Mouse (Mus musculus) telencephalon, adult 2 months (tissue): Measurements from ENCODE around the gene Tmem181a.
A peak's percentile ranks its signal among the peaks of the same experiment; 100 is the strongest.
"Not testable (repeated sequence)": the region's sequence is repeated elsewhere in the genome, so short reads cannot be mapped to it uniquely, and the experiment has no call there.

ENCODE experiments used
- DNase-seq: peaks from one replicate; pipeline ENCODE4 v3.0.0-alpha.2; 2011; ENCODE audit warnings: low read depth, low spot score

The Tmem181a gene

DNA sequence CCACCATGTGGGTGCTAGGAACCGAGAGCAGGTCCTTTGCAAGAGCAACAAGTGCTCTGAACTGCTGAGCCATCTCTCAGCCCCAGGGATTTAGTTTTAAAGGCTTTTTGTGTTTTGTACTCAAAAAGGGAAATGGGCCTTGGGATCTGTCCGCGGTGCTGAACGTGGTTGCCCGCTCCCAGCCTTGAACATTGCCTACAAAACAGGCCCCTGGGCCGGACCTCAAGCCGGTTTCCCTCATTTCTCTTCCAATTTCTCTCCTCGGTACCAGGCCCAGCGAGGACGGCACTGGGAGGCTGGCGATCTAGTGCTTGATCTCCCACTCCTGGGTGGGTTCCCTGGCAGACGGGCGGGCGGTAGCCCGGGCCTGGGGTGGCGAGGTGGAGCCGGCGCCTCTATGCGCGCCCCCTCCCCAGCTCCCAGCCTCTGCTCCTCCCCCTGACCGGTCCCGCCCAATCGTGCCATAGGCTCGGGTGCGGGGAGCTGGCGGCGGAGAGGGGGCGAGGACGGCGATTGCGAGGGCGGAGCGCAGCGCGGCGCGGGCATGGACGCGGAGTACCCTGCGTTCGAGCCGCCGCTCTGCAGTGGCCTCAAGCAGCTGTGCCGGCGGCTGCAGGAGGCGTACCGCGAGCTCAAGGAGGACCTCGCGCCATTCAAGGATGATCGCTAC, at the start of gene Tmem181a:
Tmem181a (plus strand) TSS at position 461 of the 670 bp plus-strand sequence.
- DNase-seq, result not testable (repeated sequence)

DNA sequence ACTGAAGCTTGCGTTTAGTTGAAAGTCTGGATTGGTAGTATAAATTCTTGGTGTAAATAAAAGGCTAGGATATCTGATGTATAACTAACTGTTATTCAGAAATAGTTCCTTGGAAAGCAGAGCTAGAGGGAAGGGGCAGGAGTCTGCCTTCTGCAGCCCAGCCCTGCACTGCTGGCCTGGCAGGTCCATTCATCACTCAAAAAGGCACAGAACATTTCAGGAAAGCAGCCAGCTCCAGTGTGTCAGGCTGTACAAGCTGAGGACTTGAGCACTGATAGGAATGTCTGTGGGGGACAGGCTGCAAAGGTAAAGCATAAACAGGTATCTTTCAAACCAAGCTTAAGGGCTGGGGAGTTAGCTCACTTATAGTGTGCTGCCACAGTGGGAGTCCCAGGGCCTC, 44.9 kb upstream of the Tmem181a start:
- no peak for DNase-seq

DNA sequence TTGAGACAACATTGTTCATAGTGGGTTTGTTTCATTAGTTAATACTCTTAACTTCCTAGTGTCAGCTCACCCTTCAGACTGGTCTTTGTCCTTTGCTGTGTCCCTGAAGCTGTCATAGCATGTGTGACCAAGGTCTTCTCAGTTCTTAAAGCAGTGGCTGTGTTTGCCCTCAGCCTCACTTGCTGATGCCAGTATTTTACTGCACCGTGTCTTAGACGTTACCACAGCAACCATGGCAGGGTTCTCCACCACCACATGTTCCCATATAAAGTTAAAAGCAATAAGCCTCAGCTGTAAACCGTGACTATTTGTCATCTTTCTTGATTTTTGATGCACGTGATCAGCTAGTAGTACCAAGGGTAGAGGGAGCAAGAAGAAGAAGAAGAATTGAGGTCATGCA, 41.0 kb upstream of the Tmem181a start:
- peak; percentile 12 for DNase-seq

DNA sequence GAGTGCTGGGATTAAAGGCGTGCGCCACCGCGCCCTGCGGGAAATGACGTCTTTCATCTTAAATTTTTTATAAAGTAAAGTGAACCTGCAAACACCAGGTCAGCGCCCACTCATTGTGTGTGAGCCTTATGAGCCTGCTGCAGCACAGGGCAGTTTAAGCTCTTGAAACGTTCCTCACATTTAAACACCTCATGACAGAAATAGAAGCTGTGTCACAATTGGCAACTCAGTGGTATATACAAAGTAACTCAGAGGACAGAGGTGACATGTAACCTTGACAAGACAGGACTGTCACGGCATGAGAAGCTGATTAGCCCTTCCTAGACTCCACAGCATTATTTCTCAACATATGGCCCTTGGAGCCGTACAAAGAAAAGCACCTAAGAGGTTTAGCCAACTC, 40.1 kb upstream of the Tmem181a start:
- no peak for DNase-seq

DNA sequence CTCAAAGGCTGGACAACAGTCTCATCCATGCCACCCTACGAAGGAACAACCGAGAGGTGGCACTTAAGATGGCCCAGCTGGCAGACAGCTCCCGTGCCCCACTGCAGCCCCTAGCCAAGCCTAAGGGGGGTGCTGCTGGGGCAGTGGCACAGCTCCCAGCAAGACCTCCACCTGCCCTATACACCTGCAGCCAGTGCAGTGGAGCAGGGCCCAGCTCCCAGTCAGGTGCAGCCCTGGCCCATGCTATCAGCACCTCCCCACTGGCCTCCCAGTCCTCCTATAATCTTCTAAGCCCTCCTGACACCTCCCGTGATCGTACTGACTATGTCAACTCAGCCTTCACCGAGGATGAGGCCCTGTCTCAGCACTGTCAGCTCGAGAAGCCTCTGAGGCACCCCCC, 24.0 kb upstream of the Tmem181a start:
- DNase-seq, result not testable (repeated sequence)

DNA sequence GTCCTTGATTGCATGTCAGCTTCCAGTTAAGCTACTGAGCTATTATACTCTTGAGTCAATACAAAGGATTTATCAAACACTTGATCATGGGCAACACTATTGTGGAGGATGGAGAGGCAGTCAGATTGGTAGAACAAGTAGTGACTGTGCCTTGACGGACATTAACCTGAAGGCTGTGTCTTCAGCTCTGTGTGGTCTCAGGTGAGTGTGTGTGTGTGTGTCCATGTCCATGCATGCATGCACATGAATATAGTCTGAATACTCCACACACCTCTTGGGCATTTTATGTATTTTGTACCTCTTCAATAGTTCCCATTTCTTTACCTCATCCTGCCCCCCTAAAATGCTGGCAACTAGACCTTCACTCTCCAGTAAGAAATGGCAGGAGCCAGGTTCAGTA, 5.4 kb upstream of the Tmem181a start:
- DNase-seq, result not testable (repeated sequence)

DNA sequence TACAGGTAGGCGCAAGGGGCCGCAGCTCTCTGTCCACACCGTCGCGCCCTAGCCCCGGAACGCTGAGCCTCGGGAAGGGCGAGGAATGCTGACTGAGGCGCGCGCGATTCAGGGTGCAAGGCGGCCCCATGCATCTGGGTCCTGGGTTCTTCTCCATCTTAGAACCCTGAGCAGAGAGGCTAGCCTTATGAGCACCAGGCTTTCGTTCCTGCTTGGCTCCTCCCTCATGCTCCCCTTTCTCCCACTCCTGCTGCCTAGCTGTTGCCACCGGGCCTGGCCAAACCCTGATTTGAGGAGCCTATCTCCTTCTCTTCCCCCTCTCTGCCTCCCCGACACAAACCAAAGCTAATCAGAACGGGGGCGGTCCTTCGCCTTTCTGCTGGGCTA, 403 bp downstream of the Tmem181a start:
- not testable (repeated sequence) for DNase-seq

DNA sequence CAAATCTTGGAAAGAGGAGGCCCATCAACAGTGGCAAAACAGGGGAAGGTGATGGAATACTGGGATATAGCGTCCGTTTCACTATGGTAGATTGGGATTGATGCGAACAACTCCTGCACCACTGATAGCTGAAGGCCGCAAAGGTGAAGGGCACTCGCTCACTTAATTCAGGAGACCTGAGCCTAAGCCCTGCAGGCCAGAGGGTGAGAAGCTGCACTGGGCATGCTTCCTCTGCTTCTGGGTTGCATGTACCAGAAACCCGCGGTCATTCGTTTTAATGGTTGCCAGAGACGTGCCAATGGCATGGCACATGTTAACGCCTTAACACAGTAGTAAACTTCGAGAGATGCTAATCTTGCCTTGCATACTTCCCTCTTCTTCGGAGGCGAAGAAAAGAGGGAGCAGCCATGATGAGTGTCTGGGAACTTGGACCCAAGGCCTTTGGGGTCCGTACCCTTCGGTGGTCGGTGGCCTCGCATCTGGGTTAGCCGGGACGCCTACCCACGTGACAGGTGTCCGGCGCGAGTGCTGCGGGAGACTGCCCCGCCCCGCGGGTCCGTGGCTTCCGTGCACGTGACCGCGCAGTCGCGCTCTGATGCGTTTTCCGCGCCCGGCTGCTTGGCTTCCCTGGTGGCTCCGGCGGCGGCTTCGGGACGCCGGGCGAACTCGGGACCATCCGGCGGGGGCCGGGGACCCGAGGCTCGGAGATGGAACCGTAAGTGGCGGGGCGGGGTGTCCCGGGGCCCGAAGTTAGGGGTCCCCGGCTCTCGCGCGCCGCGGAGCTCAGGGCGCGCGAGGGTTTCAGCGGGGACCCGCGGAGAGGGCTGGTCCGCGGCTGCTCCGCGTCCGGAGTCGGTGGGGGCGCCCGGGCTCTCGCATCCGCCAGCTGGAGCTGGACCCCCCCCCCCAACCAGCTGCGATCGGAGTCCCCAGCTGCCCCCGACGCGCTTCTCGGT, 13.5 kb downstream of the Tmem181a start:
- not testable (repeated sequence) for DNase-seq

DNA sequence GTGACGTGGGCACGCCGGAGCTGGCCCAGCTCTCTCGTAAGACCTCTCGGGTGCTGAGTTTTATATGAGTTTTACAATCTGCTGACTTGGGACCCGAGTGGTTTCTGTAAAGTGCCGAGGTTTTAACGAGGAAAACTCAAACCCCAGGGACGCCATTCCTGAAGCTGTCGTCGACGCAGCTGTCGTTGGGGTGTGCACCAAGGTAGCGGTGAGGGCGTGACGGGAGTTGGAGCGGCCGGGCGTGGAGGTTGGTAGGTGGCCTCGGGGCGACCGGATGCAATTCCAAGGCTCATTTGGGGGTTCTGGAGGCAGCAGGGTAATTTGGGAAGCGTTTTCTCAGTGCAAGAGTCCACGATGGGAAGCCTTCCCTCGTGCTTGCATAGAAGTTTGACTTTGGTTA, 14.2 kb downstream of the Tmem181a start:
- DNase-seq, result not testable (repeated sequence)

DNA sequence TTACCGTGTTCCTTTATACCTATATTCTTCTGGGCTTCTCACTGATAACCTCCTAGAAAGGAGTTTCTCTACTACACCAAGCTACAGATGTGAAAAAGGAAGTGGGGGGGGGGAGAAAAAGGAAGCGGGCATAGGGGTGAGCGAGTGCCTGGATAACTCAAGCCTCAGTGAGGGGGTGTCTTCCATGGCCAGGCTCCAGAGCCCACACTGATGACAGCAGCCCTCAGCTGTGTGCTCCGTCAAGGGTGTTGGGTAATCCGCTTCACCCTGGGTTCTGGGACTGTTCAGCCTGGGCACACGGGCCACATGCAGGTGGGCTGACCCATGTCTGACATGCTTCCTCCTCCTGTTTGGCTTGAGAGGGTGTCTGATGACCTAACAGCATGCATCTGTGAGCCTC, 15.3 kb downstream of the Tmem181a start:
- DNase-seq, result not testable (repeated sequence)

DNA sequence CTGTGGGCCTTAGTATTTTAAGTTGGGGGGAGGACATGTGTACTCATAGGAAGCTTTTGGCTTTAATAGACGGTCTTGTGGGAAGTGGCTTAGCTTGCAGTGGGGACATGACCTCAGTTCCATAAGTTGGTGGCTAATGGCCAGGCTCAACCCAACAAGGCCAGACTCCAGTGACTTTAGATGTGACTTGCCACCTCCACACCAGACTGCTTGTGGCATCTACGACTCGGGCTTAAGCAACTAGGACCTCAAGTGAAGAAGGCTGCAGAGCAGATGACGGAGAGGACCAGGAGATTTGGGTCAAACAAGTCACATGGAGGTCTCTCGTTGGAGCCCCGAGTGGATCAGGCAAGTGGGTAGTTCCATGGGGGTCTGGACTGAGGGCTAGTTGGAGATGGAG, 18.0 kb downstream of the Tmem181a start:
- not testable (repeated sequence) for DNase-seq

DNA sequence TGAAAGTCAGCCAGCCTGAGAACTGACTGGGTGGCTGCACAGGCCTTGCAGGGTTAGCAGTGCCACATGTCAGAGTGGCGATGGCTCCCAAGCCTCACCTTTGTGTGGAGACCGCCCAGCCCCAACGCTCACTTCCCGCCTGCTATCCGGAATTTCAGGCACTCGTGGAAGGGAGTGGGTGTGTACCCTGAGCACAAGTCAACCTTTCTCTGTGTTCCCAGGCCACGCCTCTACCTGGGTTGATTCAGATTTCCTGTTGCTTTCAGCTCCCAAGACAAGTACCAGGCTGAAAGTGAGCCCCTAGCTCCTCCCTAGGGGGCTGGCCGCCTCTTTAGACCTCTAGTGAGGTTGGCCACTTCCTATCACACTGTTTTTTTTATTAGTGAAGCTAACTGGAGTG, 22.5 kb downstream of the Tmem181a start:
- not testable (repeated sequence) for DNase-seq

DNA sequence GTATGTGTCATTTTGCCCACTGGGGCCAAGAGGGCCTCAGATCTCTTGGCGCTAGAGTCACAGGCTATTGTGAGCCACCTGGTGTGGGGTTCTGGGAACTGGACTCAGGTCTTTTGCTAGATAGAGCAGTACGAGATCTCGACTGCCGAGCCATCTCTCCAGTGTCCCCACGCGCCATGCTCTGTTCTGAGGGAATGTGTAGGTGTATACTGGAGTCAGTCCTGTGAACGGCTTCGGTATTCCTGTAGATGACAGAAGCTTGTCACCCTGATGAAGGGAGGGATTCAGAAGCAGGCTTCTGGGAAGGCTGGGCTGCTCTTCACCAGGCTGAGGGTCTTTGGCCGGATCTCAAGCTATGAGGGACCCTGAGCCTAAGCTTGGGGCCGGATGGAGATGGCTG, 23.1 kb downstream of the Tmem181a start:
- DNase-seq, result not testable (repeated sequence)

DNA sequence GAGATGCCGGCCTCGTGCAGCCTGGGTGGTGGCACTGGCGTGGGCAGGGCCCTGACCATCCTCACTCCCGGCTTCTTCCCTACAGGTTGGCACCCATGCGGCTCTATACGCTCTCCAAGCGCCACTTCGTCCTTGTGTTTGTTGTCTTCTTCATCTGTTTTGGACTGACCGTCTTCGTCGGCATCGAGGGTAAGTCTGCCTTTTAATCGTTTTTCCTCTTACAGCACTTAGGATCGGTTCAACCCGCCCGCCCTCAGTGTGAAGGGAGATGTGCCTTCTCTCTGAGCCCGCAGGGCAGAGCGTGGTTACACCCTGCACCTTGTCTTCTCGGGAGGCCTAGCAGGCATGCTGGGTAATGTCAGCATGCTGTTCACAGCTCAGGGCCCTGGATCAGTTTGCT, 23.9 kb downstream of the Tmem181a start:
- DNase-seq, result not testable (repeated sequence)

DNA sequence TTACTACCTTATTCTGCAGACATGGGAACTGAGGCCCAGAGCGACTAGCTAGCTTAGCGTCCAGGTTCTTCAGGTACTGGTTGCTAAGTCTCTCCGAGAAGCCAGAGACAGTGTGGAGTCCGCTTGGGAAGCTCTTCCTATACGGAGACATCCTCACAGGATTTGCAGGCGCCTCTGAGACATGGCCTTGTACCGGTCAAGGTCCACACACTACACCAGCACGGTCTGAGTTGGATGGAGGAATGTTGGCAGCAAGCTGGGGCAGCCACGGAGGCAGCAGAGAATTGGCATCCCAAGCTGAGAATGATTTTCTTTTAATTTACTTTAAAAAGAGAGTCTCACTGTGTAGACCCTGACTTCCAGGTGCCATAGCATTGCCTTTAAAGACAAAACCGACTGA, 26.5 kb downstream of the Tmem181a start:
- not testable (repeated sequence) for DNase-seq

DNA sequence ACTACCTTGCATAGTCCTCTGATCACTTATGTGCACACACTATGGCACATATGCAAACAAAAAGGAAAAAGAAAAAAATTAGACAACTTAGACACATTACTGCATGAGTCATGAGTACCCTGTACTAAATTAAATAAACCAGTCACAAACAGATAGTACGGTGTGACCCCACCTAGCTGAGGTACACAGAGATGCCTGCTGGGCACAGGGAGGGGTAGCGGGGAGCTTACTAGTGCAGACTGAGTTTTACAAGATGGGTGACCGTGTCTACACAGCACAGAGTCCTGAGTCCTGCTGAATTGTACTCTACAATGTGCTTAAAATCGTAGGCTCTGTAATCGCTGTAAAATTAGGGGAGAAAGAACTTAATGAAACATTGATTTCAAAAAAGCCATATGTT, 29.5 kb downstream of the Tmem181a start:
- DNase-seq, result not testable (repeated sequence)

DNA sequence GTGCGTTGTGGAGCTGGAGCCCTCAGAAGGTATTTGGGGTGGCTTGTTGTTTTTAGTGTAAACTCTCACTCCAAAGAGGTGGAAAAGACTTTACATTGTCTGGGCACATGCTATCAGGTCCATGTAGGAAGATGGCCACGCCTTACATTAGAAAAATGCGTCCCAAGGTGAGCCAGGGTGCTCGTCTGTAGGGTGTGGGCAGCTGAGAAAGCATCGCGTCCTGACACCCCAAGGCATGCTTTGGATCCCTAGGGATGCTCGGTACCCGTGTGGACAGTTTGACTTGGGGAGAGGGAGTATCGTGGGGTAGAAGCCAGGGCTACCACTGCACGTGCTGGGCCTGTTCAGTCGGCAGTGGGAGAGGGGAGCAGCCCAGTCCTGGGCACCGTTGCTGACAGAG, 32.4 kb downstream of the Tmem181a start:
- not testable (repeated sequence) for DNase-seq

DNA sequence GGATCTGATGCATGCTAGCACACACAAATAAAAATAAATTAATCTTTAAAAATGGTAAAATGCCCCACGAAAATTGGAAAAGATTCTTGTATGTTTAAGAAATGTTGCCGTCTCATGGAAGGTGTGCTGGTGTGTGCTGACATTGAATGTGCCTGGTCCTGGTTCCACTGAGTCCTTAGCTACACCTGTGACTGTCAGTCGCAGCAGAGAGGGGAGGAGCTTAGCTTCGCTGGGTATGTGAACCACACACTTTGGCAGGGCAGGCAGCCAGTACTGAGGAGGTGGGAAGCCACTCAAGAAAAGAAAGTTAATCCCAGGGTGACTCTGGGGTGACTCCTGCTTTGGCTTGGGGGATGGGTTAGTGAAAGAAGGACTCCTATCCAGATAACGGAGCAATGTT, 37.2 kb downstream of the Tmem181a start:
- DNase-seq, result not testable (repeated sequence)

DNA sequence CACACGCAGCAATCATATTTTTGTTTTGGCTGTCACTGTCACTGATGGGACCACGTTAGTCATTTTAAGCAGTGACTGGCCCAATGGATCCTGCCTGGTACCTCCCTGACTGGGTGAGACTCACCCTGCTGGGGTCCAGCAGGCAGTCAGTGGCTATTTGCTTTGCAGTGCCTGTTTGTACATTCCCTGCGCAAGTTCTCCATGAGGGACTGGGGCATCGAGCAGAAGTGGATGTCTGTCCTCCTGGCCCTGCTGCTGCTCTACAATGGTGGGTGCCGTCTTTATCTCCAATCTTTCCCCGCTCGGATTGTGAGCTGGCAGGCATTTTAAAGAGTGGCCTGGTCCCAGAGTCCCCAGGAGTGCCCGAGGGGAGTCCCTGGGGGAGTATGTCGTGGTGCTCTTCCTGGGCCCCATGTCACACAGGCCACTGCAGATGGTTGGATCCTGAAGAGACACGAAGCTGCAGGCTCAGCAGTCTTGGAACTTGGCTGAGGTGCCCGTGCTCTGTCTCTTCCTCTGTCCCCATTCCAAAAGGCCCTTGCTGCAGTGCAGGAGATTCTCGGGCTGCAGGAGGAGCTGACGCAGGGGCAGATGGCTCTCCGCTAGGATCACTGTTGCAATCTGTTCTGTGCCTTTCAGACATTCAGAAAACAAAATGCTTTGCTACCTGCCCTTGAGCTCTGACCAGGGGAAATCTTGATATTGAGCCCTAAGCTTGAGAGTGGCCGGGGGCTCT, 40.6 kb downstream of the Tmem181a start:
- not testable (repeated sequence) for DNase-seq

DNA sequence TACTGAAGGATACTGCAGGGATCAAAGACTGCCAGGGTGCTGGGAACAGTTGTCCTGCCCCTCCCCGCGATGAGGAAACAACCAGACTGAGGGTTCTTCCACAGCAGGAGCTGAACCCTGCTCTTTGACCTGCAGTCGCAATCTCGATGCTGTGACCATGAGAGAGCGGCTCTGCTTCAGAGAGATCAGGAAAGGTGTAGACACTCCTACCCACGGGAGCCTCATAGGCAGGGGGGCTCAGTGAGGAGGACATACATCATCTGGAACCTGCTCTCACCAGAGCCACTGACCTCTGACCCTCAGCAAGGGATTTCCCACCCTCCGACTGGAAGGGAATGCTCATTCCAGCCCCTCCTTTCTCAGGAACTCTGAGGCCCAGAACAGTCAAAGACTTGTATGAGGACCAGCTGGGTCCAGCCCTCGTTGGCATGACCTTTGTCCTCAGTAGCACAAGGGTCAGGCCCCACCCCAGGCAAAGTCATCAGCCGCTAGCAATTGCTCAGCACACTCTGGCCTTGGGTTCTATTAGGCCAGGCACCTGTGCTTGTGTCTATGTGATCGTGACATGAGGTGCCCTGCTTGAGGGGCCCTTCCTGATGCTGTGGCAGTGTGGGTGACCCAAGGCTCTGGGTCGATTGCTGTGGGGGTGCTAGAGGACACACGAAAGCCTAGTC, 43.7 kb downstream of the Tmem181a start:
- not testable (repeated sequence) for DNase-seq

DNA sequence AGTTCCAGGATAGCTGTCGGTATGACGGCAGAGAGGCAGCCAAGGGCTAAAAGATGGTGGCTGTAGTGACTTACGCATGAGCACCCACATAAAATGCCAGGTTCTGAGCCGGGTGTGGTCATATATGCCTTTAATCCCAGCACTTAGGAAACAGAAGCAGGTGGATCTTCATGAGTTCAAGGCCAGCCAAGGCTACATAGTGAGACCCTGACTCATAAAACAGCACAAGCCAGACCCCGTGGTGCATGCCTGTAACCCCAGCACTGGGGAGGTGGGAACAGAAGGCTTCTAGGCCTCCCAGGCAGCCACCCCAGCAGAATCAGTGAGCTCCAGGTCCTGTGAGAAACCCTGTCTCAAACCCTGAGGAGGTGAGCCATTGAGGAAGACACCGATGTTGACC, 48.2 kb downstream of the Tmem181a start:
- not testable (repeated sequence) for DNase-seq
